In genomic region chr14:11883995-11884394, GRCm38 (mm10) we compare ENCODE assay signal across 10 mouse cellular contexts.
DNase-seq lines count a peak whose midpoint lies in the region; ATAC-seq and TF ChIP-seq lines count a peak whose summit lies in the region.
"Had no signal": no experiment of that assay in that cellular context is flagged by ENCODE, and none has a peak within 500 bp of the region (broad histone marks: within the 10 kb centered on the region; RNA-seq: fewer than 3 reads in every experiment).

No protein-coding gene starts in this region.

- no peak for ATAC-seq in forebrain, embryonic 12.5 days (ENCODE audit: low FRiP score)
- ATAC-seq in forebrain, embryonic 11.5 days (replicated peaks; ENCODE audit: low FRiP score) = no peak
- no peak for ATAC-seq in embryonic facial prominence, embryonic 13.5 days (ENCODE audit: insufficient number of reproducible peaks, insufficient read depth, low FRiP score, low TSS enrichment, low read depth)
- ATAC-seq in liver, embryonic 11.5 days (replicated peaks; ENCODE audit: low FRiP score) = no peak

- no peak overlapping the region for H3K4me2 ChIP-seq in forebrain, embryonic 12.5 days
- no peak overlapping the region for H3K4me2 ChIP-seq in forebrain, embryonic 11.5 days (ENCODE audit: low read depth, low read length, severe bottlenecking)
- peak overlapping the region; percentile 37 for H3K4me2 ChIP-seq in embryonic facial prominence, embryonic 13.5 days
- H3K4me2 ChIP-seq in liver, embryonic 11.5 days = no peak overlapping the region

- TF ChIP-seq CTCF in kidney, adult 2 months (conservative IDR thresholded peaks at IDR 0.05; ENCODE audit: insufficient read depth, insufficient read length, low read depth, low read length) = no peak

- peaks cover 17% of the 10 kb centered on the region for H3K4me1 ChIP-seq in forebrain, embryonic 12.5 days
- H3K4me1 ChIP-seq in forebrain, embryonic 11.5 days (replicated peaks; ENCODE audit: control insufficient read depth, insufficient read depth, low read length) = peaks cover 4% of the 10 kb centered on the region; the same call in 1 of the 2 replicates
- peaks cover 13% of the 10 kb centered on the region for H3K4me1 ChIP-seq in kidney, adult 2 months (ENCODE audit: control insufficient read depth, insufficient read depth, low read length)
- peaks cover 47% of the 10 kb centered on the region for H3K4me1 ChIP-seq in embryonic facial prominence, embryonic 13.5 days
- H3K4me1 ChIP-seq in limb, embryonic 10.5 days = peaks cover 51% of the 10 kb centered on the region
- H3K4me1 ChIP-seq in liver, embryonic 11.5 days (replicated peaks; ENCODE audit: control insufficient read depth, insufficient read depth, low read length) = 0 out of 2 replicates have a peak, but pooled peaks cover 4% of the 10 kb centered on the region

- H3K27ac ChIP-seq in forebrain, embryonic 12.5 days = 0 out of 2 replicates have a peak overlapping the region, but pooled peaks have one; percentile 19
- H3K27ac ChIP-seq in forebrain, embryonic 11.5 days (ENCODE audit: low read depth, low read length) = no peak overlapping the region
- peak overlapping the region; percentile 67 for H3K27ac ChIP-seq in kidney, adult 2 months (ENCODE audit: insufficient read depth, low read depth, low read length)
- H3K27ac ChIP-seq in embryonic facial prominence, embryonic 13.5 days = peak overlapping the region; percentile 77
- H3K27ac ChIP-seq in limb, embryonic 10.5 days = peak overlapping the region; percentile 56; the same call in 1 of the 2 replicates
- H3K27ac ChIP-seq in liver, embryonic 11.5 days (ENCODE audit: low read depth, low read length) = no peak overlapping the region

- no peaks in the 10 kb centered on the region for H3K9me3 ChIP-seq in forebrain, embryonic 12.5 days
- no peaks in the 10 kb centered on the region for H3K9me3 ChIP-seq in forebrain, embryonic 11.5 days (ENCODE audit: control insufficient read depth, low read length)
- no peaks in the 10 kb centered on the region for H3K9me3 ChIP-seq in embryonic facial prominence, embryonic 13.5 days
- H3K9me3 ChIP-seq in limb, embryonic 10.5 days (replicated peaks) = no peaks in the 10 kb centered on the region
- H3K9me3 ChIP-seq in liver, embryonic 11.5 days (ENCODE audit: control insufficient read depth, low read length) = no peaks in the 10 kb centered on the region

- DNase-seq in forebrain, embryonic 11.5 days (ENCODE audit: low spot score) = no peak
- no peak for DNase-seq in kidney, adult 2 months
- no peak for DNase-seq in kidney, postnatal 25 days
- no peak for DNase-seq in limb, embryonic 10.5 days (ENCODE audit: low spot score)
- DNase-seq in liver, embryonic 11.5 days (ENCODE audit: low spot score) = no peak
- DNase-seq in adrenal gland, postnatal 36 days = no peak
- DNase-seq: adrenal gland, postnatal 25 days; spleen, adult 18-20 months had no signal

- no peaks in the 10 kb centered on the region for H3K36me3 ChIP-seq in forebrain, embryonic 12.5 days (replicated peaks)
- H3K36me3 ChIP-seq in forebrain, embryonic 11.5 days (ENCODE audit: control insufficient read depth, insufficient read depth, low read length) = no peaks in the 10 kb centered on the region
- H3K36me3 ChIP-seq in kidney, adult 2 months (ENCODE audit: control insufficient read depth, insufficient read depth, low read length) = no peaks in the 10 kb centered on the region
- no peaks in the 10 kb centered on the region for H3K36me3 ChIP-seq in embryonic facial prominence, embryonic 13.5 days
- H3K36me3 ChIP-seq in limb, embryonic 10.5 days = peaks cover 4% of the 10 kb centered on the region; the same call in 1 of the 2 replicates
- H3K36me3 ChIP-seq in liver, embryonic 11.5 days (ENCODE audit: control insufficient read depth, insufficient read depth, low read length) = no peaks in the 10 kb centered on the region

- WGBS in forebrain, embryonic 12.5 days = 58% methylated on average over 5 of the region's 5 CpGs
- 54% methylated on average over 5 of the region's 5 CpGs for WGBS in forebrain, embryonic 11.5 days
- WGBS in kidney, adult 2 months = 51% methylated on average over 5 of the region's 5 CpGs
- WGBS in embryonic facial prominence, embryonic 13.5 days = 42% methylated on average over 5 of the region's 5 CpGs
- WGBS in limb, embryonic 10.5 days = 62% methylated on average over 5 of the region's 5 CpGs
- WGBS in liver, embryonic 11.5 days = 51% methylated on average over 5 of the region's 5 CpGs

- H3K27me3 ChIP-seq in forebrain, embryonic 12.5 days = 0 out of 2 replicates have a peak, but pooled peaks cover 4% of the 10 kb centered on the region
- no peaks in the 10 kb centered on the region for H3K27me3 ChIP-seq in forebrain, embryonic 11.5 days (ENCODE audit: control insufficient read depth, insufficient read depth, low read length)
- no peaks in the 10 kb centered on the region for H3K27me3 ChIP-seq in kidney, adult 2 months (replicated peaks; ENCODE audit: control insufficient read depth, insufficient read depth, low read length)
- no peaks in the 10 kb centered on the region for H3K27me3 ChIP-seq in embryonic facial prominence, embryonic 13.5 days
- no peaks in the 10 kb centered on the region for H3K27me3 ChIP-seq in limb, embryonic 10.5 days (ENCODE audit: low read depth, poor library complexity, severe bottlenecking)
- no peaks in the 10 kb centered on the region for H3K27me3 ChIP-seq in liver, embryonic 11.5 days (replicated peaks; ENCODE audit: control insufficient read depth, insufficient read depth, low read length)

- H3K4me3 ChIP-seq in forebrain, embryonic 12.5 days (replicated peaks) = no peak overlapping the region
- no peak overlapping the region for H3K4me3 ChIP-seq in forebrain, embryonic 11.5 days (ENCODE audit: low read depth, low read length)
- no peak overlapping the region for H3K4me3 ChIP-seq in kidney, adult 2 months (ENCODE audit: insufficient read depth, low read depth, low read length)
- no peak overlapping the region for H3K4me3 ChIP-seq in embryonic facial prominence, embryonic 13.5 days
- no peak overlapping the region for H3K4me3 ChIP-seq in limb, embryonic 10.5 days
- H3K4me3 ChIP-seq in liver, embryonic 11.5 days (ENCODE audit: low read depth, low read length) = no peak overlapping the region

- H3K9ac ChIP-seq in forebrain, embryonic 12.5 days = no peak overlapping the region
- H3K9ac ChIP-seq in forebrain, embryonic 11.5 days (ENCODE audit: low read length) = no peak overlapping the region
- H3K9ac ChIP-seq in embryonic facial prominence, embryonic 13.5 days = no peak overlapping the region
- H3K9ac ChIP-seq in liver, embryonic 11.5 days (ENCODE audit: low read depth, low read length) = no peak overlapping the region

- no peak for TF ChIP-seq POLR2A in kidney, adult 2 months (IDR thresholded peaks at IDR 0.05; ENCODE audit: low read depth, low read length)

Comparison
In these comparisons a context has a peak if more than half of its experiments do, and no peak if none do; other contexts are left out.
1. H3K27ac ChIP-seq: peak in forebrain, embryonic 12.5 days (single experiment), kidney, adult 2 months (single experiment), embryonic facial prominence, embryonic 13.5 days (single experiment) and limb, embryonic 10.5 days (single experiment); none in forebrain, embryonic 11.5 days (single experiment) and liver, embryonic 11.5 days (single experiment).